Mouse (Mus musculus): ENCODE results near the gene Sowahc.

Gene Sowahc

GRCm38 (mm10) chr10:59256533-59256932 lies 34.8 kb downstream of the Sowahc start:
- no peak for DNase-seq

DNA sequence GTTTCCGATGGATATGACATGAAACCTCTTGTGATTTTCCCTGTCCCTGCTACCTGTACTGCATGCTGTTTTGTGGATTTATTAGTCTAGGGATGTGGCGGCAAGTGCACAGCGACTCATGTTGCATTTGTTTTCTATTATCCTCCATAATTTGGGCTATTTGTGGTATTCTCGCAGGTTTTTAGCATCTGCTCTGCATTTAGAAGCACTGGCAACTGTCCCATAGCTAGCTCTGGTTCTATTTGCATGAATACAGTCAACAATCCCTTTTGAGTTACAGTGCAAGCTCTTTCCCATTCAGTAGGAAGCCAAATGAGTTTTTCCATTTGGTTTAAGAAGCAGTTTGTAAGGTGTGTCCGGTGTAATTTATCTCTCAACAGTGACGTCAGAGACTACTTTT lies 37.8 kb downstream of the Sowahc start:
- DNase-seq: no peak

GRCm38 (mm10) chr10:59261603-59262002 lies 39.9 kb downstream of the Sowahc start:
- DNase-seq: no peak

- DNase-seq: no peak
Measured at GRCm38 (mm10) chr10:59262021-59262420, 40.3 kb downstream of the Sowahc start.

GRCm38 (mm10) chr10:59262979-59263378 lies 41.2 kb downstream of the Sowahc start:
- DNase-seq: no peak

DNA sequence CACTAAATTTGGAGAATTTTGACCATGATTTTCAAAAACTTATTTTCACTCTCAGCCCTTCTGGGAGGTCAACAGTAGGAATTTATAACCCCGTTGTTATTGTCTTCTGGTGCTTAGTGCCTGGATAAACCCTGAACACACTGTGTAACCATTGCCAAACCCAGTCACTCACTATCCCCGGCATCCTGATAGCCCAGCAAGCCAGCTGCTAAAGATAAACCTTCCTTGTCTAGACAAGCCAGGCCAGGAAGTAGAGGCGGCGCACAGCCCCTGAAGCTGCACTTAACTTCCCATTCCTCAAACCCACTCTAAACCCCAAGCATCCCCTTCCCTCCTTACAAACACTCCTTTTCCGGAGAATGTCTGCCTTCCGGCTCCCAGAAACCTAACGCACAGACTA lies 43.3 kb downstream of the Sowahc start:
- no peak for DNase-seq

DNA sequence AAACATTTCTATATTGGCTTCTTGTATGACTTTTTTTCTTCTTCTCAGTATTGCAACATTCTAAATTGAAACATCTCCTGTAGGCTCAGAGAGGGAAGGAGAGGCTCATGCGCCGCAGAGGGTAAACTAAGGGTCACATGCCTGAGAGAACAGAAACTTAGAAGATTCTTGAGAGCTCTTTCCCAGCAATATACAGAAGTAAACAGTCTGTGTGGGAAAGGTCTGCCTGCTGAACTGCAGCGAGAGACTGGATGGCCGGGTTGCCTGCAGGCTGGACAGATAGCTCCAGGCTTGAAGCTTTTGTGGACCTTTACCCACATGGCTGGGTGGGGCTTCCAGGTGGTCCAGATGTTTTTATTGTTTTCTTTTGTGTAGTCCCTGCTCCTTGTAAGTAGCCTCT lies 43.9 kb downstream of the Sowahc start:
- no peak for DNase-seq

DNA sequence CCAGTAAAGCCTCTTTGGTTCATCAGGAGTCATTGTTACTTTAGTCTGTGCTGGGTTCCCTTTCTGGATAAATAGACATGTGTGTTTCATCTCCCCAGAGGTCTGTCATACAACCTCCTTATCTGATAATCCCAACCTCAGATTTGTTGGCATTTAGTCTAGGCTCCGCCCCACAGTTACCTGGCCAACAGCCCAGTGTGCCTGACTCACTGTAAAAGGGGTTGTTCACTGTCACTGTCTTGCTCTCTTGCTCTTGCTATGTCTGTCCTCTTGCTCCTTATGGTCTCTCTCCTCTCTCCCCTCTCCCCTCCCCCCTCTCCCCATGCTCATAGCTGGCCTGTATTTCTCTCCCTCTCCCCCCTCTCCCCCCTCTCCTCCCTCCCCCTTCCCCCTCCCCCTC lies 44.3 kb downstream of the Sowahc start:
- no peak for DNase-seq

- no peak for DNase-seq
Measured at GRCm38 (mm10) chr10:59267275-59267674, 45.5 kb downstream of the Sowahc start.

GRCm38 (mm10) chr10:59268109-59268508 lies 46.4 kb downstream of the Sowahc start:
- DNase-seq: no peak

GRCm38 (mm10) chr10:59268754-59269153 lies 47.0 kb downstream of the Sowahc start:
- DNase-seq: no peak

DNA sequence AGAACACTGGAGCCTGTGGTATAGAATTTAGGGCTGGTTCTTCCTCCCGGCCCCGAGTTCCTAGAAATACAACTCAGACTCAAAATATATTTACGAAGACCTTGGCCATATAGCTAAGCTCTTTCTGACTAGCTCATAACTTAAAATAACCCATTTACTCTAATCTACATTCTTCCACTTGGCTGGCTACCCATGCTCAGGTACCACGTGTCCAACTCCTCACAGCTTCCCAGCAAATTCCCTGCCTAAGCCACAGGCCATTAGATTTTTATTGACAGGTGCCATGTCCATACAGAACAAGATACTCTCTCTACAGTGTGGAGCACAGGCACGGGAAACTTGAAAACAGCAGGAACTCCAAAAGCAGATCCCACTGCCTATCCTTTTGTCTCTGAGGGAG lies 54.0 kb downstream of the Sowahc start:
- no peak for DNase-seq
